Mouse (Mus musculus): ENCODE data around the gene Sytl3.
"Not testable (repeated sequence)": the region's sequence is repeated elsewhere in the genome, so short reads cannot be mapped to it uniquely, and the experiment has no call there.

Sytl3 gene

DNA sequence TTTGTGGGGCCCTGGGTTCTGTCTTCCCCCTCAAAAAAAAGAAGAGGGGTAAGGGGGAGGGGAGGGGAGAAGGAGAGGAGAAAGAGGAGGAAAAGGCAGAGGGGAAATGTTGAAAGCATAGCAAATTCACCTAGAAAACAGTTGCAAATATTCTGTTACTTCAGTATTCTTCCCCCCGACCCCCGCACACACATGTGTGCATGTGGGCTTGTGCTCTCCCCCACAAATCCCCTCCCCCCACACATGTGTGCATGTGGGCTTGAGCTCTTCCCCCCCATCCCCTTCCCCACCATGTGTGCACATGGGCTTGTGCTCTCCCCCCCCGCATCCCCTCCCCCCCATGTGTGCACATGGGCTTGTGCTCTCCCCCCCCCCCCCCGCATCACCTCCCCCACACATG is 30.5 kb downstream of the Sytl3 start:
- not testable (repeated sequence) for DNase-seq (ENCODE audit: low read depth, low spot score)

DNA sequence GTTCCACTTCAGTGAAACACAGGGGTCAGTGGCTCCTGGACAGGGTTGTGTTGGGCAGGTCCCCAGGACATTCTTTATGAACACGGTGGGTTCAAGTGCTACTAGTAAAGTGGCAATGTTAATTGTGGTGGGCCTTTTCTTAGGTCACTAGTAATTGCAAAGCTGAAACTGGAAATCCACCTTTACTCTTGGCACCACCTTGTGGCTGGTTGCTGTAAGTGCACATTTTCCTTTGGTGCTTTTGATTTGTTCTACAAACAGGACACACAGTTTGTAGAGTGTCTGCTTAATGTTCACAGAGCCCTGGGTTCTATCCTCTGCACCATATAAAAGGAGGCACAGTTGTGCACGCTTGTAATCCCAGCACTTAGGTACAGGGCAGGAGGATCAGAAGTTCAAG is 32.7 kb downstream of the Sytl3 start:
- DNase-seq (ENCODE audit: low read depth, low spot score), result peak; percentile 69

DNA sequence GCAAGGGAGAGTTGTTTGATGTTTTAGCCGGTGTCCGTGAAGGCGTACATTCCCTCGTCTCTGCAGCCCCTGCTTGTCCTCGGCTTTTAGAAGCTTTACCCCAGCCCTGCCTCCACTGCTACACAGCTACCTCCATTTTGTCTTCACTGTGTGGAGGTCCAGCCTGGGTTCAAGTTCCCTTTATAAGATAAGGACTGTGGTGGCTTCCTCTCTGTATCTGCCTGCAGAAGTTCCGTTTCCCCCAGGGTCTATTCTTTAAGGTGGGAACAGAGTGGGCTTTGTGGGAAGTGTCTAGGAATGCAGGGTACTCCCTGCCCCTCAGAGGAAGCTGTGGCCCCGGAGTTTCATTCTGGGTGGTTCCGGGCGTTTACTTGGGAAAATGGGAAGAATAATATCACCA is 36.8 kb downstream of the Sytl3 start:
- not testable (repeated sequence) for DNase-seq (ENCODE audit: low read depth, low spot score)

DNA sequence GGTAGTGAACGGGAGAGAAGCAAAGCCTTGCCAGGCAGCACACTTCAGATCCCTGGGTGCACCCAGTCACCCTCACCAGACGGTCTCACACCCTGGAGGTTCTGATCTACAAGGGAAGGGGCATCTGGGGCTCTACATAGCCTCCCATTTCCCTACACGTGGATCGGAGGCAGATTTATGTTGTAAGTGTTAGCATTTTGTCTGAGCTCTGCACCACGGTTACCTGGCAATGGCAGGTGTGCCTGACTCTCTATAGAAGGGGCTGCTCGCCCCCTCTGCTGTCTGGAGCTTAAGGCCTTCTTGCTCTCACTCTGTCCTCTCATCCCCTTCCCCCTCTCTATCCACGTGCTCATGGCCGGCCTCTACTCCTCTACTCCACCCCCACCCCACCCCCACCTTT is 37.6 kb downstream of the Sytl3 start:
- not testable (repeated sequence) for DNase-seq (ENCODE audit: low read depth, low spot score)

DNA sequence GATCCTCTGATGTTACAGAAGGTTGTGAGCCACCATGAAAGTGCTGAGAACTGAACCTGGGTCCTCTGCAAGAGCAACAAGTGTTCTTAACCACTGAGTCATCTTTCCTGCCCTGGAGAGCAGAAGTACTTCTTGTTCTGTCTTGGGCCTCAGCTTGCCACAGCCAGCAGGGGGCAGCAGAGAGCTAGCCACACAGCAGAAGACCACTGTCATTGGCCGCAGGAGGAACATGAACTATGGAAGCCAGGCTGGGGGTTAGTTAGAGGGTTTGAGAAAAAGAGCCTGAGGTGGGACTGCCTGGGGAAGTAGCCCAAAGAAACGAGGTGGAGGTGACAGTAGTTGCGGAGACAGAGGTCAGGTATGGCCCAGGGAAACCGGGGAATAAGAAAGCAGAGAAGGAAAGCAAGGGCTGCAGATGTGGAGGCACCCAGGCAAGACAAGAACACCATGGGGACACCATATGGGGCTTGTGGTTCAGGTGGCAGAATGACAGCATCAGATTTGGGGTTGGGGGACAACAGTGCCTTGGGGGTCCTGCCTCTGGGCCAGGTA is 38.4 kb downstream of the Sytl3 start:
- peak; percentile 47 for DNase-seq (ENCODE audit: low read depth, low spot score)

DNA sequence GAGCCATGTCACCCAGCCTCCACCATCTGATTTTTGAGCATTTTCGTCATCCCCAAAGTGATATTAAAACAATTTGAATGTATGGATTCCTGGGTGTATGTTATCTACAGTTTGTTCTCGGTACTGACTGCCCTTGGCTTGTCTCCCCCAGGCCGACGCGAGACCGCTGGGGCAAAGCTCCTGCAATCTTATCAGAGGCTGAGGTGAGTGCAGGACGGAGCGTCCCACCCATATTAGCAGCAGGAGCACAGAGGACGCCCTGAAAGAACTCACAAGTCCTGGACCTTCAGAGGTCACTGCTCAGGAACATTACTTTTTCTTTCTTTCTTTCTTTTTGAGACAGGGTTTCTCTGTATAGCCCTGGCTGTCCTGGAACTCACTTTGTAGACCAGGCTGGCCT is 40.6 kb downstream of the Sytl3 start:
- not testable (repeated sequence) for DNase-seq (ENCODE audit: low read depth, low spot score)

DNA sequence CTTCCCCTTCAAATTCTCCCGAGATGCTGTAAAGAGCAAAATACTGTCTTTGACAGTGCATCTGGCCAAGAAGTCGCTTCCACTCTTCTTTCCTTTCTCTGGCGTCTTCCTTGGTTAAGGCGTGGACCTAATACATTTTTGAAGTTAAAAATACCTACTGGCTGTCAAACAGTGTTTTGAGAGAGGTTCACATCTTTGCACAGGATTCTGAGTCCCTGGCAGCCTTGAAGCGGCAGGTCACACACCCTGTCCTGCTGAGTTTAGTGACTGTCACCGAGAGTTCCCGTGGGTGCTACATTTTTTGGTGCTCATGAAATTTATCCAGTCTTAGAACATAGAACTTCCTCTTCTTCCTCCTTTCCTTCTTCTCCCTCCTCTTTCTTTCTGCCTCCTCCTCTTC is 41.2 kb downstream of the Sytl3 start:
- DNase-seq (ENCODE audit: low read depth, low spot score), result not testable (repeated sequence)

DNA sequence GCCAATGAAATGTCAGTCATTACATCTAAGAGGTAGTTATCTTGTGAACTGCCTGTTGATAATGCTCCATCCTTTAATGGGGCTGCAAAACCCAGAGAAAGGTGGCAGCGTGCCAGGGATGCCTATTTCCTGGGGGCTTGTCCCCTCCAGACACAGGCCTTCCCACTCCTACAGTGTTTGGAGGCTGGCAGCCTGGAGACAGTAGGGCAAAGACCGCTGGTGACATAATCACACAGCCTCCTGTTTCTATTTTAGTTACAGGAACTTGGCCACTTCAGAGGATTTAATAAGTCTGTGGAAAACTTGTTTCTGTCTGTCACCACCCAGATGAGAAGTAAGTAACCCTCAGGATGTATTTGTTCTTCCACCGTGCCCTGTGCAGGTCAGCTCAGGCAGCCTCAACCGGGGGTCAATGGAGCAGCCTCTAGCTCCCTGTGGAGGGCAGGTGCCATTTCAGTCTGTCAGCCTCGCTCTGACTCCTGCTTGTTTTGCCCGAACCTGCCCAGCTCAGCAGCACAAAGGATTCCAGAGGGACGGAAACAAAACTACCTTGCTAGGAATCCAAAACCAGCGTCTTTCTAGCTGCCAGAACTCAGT is 43.8 kb downstream of the Sytl3 start:
- DNase-seq (ENCODE audit: low read depth, low spot score), result not testable (repeated sequence)

DNA sequence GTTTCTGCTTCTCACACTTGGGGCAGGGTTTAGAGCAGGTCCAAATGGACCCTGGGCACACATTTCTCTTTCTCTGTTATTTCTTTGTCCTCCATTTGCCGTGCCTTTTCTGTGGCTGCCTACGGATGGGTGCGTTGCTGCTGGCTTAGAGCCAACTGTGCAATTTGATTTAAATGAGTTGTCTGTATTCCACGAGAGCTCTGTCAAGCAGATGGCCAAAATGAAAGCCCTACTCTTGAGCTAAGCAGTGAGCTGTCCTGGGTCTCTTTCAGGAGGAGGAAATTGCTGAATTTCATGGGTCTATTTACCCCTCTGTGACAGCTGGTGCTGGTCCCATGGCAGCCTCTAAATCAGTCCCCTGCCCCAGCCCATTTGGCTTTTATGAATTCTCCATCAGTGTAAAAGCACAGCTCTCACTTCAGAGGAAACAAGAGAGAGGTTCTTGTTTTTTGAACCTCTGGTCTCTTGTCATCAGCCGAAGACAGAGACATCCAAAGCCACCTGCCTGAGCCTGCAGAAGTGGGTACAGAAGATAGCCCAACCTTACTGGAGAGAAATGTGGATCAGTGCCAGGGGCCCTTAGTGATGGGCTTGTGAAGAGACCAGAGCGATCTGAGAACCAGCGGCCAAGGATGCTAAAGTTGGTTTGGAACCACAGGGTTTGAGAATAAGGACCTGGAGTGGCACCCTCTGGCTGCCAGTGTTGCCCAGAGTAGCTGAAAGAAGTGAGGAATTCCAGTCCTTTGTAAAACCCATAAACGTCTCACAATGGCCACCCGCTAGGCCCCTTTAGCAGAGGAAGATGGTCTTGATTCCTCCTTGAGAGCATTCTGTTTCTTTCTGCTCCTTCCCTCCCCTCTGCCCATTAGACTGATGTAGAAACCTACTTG is 44.7 kb downstream of the Sytl3 start:
- not testable (repeated sequence) for DNase-seq (ENCODE audit: low read depth, low spot score)

DNA sequence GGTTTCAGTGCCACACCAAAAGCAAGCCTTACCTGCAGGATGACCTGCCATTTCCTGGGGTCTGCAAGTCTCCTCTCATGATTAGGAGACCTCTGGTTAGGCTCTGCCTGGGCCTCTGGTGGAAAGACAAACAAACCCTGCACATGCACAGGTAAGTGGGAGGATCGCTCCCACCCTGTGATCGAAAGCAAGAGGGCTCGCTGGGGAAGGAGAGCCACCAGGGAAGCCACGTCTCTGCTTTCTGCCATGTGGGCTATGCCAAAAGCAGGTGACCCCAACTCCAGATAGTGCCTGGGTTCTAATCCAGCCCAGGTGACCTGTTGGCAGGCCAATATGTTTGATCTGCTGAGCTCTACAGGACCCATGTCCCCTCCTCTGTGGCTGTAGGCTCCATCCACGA is 47.6 kb downstream of the Sytl3 start:
- DNase-seq (ENCODE audit: low read depth, low spot score), result not testable (repeated sequence)

DNA sequence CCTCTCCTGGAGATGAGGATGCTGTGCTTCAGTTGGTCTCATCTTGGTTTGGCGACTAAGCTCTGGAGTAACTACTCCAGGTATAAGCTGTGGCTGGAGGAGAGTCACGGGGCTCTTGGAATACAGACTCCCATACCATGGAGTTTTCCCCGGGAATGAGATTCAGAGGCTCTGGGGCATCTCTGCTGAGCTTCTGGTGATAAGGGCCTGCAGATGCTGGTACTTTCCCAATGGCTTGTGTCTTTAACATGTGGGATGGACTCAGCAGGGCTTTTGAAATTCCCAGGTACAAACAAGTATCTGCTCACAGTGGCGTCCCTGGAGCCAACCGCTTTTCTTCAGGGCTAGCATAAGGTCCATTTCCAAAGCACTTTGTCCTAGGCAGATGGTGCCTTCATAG is 48.5 kb downstream of the Sytl3 start:
- DNase-seq (ENCODE audit: low read depth, low spot score), result not testable (repeated sequence)

DNA sequence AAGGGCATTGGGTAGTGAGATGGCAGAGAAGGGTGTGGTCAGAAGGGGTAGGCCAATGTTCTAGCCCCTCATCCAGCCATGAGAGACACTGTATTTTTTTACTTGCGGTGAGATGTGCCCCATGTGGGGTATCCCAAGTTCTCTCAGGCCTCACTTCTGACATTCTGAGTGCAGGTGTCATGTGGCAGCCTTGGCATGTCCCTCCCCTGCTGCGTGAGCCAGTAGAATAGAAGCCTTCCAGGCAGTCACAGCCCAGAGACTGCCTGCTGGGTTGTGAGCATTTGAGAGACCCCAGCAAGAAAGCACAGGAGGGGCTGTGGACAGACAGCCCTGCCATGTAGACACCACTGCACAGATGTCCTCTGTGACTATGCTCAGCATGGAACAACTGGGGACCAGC is 49.3 kb downstream of the Sytl3 start:
- not testable (repeated sequence) for DNase-seq (ENCODE audit: low read depth, low spot score)

DNA sequence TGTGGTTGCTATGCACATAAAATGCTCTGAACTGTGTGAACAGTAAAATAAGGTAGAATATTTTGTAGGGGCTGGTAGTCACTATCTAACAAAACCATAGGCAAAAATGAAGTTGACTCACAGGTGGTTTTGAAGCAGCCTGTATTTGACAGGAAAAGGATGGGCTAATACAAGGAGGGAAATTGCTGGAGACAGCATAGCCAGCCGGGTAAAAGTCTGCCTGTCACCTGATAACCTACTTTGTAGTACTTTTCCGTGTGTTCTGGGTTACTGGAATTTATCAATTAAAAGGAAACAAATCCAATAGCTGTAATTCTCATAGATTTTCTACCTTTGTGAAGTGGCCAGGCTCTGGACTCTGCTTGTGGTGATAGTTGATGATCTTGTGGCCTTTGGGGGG is 54.6 kb downstream of the Sytl3 start:
- not testable (repeated sequence) for DNase-seq (ENCODE audit: low read depth, low spot score)

DNA sequence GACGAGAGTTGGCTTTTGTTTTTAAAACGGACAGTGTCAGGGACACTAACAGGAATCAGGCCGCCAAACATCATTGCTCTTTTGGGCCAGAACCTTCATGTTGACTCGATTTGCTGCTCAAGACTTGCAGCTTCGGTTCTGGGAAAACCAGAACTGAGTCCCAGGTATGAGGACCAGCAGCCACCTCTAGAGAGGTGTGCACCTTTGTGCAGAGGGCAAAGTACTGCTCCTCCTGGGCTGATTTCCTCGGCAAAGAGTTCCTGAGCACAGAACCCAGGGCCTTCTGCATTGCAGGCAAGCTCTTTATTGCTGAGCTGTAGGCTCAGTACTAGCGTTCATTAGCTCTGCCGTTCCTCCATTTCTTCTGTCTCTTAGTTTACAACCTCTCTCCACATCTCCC is 55.1 kb downstream of the Sytl3 start:
- not testable (repeated sequence) for DNase-seq (ENCODE audit: low read depth, low spot score)

DNA sequence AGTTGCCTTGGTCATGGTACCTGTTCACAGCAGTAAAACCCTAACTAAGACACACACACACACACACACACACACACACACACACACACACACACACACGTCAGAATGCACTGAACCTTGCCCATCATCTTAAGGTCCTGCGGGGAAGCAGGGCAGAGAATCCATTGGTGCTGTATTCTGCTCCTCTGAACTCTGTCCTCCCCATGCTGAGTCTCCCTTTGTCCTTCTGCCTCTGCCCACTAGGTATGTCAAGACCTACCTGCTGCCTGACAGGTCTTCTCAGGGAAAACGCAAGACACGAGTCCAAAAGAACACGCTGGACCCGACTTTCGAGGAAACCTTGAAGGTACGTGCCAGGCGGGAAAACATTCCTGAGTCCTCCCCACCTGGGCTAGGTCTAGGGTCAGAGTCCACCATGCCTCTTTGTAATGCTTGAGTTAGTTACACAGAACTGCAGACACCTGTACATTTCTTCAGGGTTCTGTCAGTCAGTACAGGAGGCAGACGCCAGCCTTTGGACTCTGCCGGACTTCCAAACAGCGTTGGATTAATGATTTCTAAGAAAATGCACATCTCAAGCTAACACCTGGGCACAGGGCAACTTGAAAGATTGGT is 69.2 kb downstream of the Sytl3 start:
- DNase-seq (ENCODE audit: low read depth, low spot score), result no peak

DNA sequence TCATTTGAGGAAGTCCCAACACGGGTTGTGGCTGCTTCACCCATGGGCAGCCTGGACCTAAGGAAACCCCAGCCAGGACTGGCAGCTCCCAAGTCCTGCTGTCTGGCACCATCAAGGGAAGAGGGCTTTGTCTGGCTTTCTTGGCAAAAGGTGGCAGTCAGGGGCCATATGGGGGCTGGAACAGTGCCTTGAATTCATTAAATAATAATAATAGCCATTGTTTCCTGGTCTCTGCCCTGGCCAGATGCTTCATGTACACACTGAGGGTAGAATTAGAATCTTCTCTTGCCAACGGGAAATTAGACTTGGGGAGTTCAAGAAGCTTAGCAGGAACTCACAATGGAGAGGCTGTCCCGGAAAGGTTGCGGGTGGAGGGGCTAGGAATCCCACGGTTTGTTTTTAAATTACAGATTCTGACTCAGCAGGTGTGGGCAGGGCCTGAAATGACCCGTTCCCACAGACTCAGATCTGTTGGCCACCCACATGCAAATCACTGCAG is 70.4 kb downstream of the Sytl3 start:
- DNase-seq (ENCODE audit: low read depth, low spot score), result no peak

DNA sequence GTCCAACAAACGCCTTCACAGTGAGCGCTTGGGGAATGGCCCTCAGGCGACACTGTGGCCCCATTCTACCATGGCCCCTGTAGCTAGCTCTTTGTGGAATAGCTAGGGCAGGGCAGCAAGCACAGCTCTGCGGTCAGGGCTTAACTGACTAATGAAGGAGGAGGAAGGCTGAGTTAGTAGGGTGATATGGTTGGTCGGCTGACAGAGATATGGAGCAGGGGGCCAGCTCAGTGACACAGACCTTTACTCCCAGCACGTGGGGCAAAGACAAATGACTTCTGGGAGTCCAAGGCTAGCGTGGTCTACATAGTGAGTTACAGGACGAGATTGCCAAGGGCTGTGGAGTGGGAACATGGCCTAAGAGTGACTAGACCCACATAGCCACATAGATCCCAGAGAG is 72.2 kb downstream of the Sytl3 start:
- no peak for DNase-seq (ENCODE audit: low read depth, low spot score)

DNA sequence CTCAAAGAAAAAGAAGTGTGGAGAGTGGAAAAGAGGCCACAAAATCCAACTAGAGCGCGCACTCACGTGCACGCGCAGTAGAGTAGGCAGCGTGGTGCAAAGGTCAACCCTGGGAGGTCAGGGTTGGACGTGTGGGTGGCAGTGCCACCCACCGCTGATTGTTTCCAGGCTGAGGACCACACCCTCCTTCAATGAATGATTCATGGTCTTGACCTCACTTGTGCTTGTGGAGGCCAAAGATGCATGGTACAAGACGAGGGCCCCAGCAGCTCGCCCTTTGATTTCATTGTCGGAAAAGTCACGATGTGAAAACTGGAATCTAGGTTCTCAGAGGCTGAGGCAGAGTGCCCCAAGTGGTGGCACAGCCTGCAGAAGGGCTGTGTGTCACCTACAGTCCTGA is 72.7 kb downstream of the Sytl3 start:
- DNase-seq (ENCODE audit: low read depth, low spot score), result no peak

DNA sequence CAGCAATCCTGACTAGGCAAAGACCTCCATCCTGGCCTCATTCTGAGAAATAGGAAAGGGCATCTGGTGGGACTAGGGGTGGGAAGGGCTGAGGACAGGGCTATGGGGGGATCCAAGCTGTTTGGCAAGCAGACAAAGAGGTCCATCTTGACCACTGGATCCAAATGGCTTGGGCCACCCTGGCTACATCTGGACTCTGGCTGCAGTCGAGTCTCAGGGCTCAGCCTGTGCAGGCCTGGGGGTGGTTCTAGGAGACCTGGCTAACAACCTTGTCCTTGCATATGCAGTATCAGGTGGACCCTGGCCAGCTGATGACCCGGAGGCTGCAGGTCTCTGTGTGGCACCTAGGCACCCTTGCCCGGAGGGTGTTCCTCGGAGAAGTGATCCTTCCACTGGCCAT is 73.8 kb downstream of the Sytl3 start:
- DNase-seq (ENCODE audit: low read depth, low spot score), result no peak

DNA sequence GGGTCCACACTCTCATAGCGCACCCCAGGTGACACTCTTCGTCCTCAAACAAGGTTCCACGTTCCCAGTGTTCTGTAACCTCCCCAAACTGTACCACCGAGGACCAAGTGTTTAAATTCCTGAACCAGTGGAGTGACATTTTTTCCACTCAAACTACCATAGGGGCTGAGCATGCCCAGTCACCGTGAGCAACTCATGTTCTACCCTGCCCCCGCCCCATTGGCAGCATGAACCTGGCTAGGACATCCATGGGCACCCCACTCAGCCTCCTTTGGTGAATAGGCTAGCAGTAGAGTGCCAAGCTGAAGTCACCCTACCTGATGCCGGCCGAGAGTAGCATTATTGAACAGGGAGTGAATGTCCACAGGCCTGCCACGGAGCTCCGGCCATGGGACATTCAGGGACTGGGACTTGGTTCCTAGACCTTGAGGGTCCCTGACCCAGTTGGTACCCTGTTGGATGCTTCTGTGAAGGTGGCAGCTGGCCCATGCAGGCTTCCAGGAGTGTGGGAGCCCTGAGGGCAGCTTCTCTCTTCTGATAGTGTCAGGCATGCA is 74.5 kb downstream of the Sytl3 start:
- DNase-seq (ENCODE audit: low read depth, low spot score), result no peak

DNA sequence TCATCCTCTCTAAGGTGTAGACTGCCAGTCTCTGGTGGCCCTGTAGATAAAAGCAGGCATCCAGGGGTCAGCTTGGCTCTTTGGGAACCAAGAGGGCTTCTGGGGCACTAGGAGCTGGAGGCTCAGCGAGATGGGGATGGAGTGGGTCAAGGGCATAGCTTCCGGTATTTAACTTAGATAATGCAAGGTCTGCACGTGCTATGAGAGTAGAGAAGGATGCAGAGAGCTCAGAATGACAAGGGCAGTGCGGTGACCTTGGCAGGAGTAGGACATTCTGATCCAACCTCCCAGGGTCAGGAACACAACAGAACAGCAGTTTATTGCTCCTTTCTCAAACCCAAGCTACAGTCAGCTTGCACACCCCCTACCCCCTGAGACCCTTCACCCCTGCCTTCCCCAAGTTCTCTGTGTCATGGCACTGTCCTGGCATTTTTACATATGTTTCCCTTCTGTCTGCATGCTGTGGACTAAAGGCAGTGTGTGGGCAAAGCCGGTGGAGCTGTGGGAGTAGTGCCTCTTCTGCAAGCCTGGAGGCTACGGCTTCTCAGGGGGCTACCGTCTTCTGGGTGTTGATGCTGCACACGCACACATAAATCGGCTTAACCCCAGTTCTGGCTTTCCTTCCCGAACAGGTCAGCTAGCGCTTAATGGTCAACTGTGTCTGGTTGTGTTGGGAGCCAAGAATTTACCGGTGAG is 76.0 kb downstream of the Sytl3 start:
- no peak for DNase-seq (ENCODE audit: low read depth, low spot score)

Data from mesoderm, embryonic 11.5 days (tissue).